Mouse (Mus musculus) lung, adult 18-20 months (tissue): ENCODE results near the gene Akr7a5.
A peak's percentile ranks its signal among the peaks of the same experiment; 100 is the strongest.

Experiments
- DNase-seq, 2 experiments: peaks; one replicate each; pipeline ENCODE4 v3.0.0; 2022; ENCODE audit warnings: mixed read lengths in 2 of 2

Gene Akr7a5

GRCm38 (mm10) chr4:139301780-139302179 is 8.8 kb upstream of the Akr7a5 start:
- DNase-seq, result no peak

- DNase-seq, result no peak
Observed at GRCm38 (mm10) chr4:139302241-139302640, 8.3 kb upstream of the Akr7a5 start.

- DNase-seq, result no peak
Observed at GRCm38 (mm10) chr4:139305521-139305920, 5.0 kb upstream of the Akr7a5 start.

- DNase-seq, result peak; percentile 30 to 49
Observed at GRCm38 (mm10) chr4:139307916-139308315, 2.6 kb upstream of the Akr7a5 start.

GRCm38 (mm10) chr4:139309651-139310050 is 893 bp upstream of the Akr7a5 start:
- DNase-seq, result no peak

GRCm38 (mm10) chr4:139310899-139311701 is 556 bp downstream of the Akr7a5 start:
- peak in 1 of 2 experiments; percentile 15 for DNase-seq

- no peak for DNase-seq
Observed at GRCm38 (mm10) chr4:139311707-139312106, 1.2 kb downstream of the Akr7a5 start.

DNA sequence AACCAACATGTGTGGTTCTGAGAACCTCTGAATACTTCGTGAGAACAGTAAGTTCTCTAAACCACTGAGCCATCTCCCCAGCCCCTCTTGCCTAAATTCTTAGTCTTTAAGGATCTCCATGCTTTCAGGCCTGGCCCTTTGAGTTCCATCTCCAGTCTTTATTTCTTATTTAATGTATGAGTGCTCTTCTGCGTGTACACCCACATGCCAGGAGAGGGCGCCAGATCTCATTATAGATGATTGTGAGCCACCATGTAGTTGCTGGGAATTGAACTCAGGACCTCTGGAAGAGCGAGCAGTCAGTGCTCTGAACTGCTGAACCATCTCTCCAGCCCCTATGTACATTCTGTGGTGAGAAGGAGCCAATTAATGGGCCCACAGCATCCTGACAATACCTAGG is 2.1 kb downstream of the Akr7a5 start:
- DNase-seq, result peak in 1 of 2 experiments; percentile 32

DNA sequence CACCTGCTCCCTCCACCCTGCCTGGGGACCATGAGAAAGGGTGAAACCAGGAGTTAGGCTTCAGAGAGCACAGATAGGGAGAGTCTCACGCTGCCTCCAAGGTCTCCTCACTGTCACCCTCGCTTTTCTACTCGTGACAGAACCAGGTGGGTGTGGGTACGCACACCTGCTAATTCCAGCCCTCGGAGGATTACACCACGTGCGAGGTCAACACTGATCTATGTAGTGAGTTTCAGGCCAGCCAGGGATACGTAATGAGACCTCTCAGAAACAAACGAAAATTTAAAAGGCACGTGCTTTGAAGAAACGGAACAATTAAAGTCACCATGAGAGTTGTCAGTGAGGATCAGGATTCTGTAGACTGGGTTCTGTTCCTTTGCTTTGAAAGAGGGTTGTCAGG is 7.9 kb downstream of the Akr7a5 start:
- no peak for DNase-seq

GRCm38 (mm10) chr4:139319740-139320139 is 9.2 kb downstream of the Akr7a5 start:
- no peak for DNase-seq

- peak; percentile 83 to 88 for DNase-seq
Observed at GRCm38 (mm10) chr4:139330605-139331004, 20.1 kb downstream of the Akr7a5 start.

GRCm38 (mm10) chr4:139334631-139335295 is 24.2 kb downstream of the Akr7a5 start:
- no peak for DNase-seq

DNA sequence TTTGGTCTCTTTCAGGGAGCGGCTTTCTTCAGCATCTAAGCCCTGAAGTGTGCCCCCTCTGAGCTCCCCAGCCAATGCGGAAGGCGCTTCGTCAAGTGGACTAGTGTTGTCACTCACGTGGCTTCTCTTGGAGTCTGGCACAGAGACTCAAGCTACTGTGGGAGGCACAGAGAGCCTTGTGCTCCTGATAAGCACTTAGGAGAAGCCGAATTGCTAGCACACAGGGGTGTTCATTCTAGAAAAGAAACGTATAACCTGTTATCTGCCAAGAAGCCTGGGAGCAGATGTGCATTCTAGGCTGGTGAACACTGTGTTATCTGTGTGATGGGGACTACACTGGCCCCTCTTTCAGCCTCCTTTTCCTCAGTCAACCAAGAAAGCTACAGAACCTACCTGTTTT is 25.0 kb downstream of the Akr7a5 start:
- DNase-seq, result peak in 1 of 2 experiments; percentile 11

- DNase-seq, result peak; percentile 74 to 79
Observed at GRCm38 (mm10) chr4:139336822-139337483, 26.4 kb downstream of the Akr7a5 start.

- DNase-seq, result no peak
Observed at GRCm38 (mm10) chr4:139338145-139338544, 27.6 kb downstream of the Akr7a5 start.

DNA sequence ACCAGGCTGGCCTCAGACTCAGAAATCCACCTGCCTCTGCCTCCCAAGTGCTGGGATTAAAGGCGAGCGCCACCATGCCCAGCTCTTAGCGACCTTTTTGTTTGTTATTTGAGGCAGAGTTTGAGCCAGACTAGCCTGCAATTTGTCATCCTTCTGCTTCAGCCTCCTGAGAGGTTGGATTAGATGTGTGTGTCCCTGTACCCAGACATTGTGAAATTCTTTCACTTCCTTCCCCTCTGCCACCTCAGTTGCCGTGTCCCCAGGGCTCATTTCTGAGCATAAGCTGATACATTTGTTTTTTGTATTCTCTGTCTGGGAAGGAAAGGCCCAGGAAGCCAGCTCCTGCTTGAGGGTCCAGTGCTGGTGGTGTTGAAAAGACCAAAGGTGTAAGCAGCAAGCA is 30.3 kb downstream of the Akr7a5 start:
- DNase-seq, result no peak

DNA sequence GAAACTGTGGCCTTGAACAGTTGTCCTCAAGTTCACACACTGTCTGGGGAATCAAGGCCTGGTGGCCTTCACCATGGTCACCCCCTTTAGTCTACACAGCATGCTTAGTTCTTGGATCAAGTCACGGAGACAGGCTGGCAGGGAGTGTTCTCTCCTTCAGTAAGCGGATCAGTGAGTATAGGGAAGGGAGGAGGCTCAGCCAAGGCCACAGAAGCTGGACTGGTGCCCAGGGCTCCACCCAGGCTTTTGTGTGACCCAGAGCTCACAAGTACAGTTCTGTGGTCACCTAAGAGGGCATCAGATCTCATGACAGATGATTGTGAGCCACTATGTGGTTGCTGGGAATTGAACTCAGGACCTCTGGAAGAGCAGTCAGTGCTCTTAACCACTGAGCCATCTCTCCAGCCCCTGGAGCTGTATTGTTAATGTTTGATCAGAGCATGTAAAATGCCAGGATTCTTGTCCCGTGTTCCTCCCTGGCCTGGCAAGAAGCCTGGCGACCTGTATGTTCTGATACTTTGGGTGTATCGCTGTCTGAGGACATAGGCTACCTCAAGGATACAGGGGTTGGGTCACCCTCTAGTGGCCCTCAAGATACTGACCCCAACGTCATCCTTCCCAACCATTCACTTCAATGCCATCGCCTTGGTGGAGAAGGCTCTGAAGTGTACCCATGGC is 31.2 kb downstream of the Akr7a5 start:
- peak; percentile 47 to 51 for DNase-seq

GRCm38 (mm10) chr4:139343718-139344117 is 33.2 kb downstream of the Akr7a5 start:
- DNase-seq, result no peak

DNA sequence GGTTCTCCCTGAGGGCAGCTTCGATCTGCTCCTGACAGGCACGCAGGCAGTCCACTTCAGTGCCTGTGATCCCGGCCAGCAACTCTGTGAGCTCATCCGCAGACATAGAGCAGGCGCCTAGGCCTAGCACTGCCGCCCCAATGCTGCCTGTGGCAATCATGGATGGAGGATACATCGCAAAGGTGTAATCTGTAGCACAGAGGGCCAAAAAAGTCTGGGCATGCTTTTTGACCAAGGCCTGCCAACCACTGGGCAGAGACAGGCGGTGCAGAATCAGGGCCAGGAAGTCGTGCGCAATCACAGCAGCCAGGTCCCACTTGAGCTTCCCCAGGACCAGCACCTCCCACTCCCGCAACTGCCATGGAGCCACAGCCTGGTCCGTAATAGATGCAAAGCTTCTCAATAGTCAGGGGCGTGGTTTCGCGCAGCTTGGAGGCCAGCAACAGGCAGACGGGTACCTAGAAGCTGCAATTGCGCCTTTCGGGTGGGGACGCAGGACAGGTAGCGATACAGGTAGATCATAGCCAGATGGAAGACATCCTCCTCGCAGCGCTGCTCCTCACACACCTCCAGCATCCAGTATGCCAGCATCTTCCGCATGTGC is 35.0 kb downstream of the Akr7a5 start:
- DNase-seq, result no peak

DNA sequence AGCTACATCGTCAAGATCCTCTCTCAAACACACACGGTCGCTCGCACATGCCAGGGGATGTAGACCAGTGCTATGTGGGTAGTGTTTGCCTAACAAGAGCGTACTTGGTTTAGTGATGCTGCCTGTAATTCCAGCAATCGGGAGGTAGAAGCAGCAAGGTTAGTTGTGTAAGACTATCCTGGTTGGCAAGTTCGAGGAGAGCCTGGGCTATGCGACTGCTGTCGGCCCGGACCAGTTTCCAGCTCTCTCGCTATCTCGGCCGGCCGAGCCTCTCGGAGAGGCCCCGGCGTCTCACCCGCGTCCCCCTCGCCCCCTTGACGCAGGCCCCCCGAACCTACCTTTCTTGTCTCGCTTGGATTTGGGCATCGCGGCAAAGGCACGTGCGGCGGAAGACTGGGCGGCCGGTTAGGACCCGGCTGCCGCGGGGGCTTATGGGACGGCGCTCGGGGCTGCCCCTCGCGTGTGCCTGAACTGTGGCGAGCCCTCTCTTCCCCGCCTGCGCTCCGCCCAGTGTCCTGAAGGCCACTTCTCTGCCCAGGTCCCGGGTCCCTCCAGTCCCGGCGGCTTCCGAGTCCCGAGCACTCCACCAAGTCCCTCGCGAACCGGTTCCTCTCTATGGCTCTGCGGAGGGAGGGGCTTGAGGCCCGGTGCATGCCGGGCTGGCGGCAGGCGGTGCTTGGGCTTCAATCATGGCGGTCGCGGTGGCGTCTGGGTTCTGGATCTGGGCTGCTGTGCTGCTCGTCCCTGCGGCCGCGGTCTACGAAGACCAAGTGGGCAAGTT is 41.6 kb downstream of the Akr7a5 start, which contains the start of the genes Mrto4, Emc1 and Ubr4:
Mrto4 (minus strand) TSS at position 646 of the 781 bp plus-strand sequence.
Emc1 (plus strand) TSS at position 657 of the 781 bp plus-strand sequence.
Ubr4 (plus strand) TSS at position 679 of the 781 bp plus-strand sequence.
- peak; percentile 86 to 88 for DNase-seq

- no peak for DNase-seq
Observed at GRCm38 (mm10) chr4:139352832-139353231, 42.3 kb downstream of the Akr7a5 start.
